Mouse (Mus musculus): Measurements from ENCODE around the gene Gm17067.
"Not testable (repeated sequence)": the region's sequence is repeated elsewhere in the genome, so short reads cannot be mapped to it uniquely, and the experiment has no call there.

DNA sequence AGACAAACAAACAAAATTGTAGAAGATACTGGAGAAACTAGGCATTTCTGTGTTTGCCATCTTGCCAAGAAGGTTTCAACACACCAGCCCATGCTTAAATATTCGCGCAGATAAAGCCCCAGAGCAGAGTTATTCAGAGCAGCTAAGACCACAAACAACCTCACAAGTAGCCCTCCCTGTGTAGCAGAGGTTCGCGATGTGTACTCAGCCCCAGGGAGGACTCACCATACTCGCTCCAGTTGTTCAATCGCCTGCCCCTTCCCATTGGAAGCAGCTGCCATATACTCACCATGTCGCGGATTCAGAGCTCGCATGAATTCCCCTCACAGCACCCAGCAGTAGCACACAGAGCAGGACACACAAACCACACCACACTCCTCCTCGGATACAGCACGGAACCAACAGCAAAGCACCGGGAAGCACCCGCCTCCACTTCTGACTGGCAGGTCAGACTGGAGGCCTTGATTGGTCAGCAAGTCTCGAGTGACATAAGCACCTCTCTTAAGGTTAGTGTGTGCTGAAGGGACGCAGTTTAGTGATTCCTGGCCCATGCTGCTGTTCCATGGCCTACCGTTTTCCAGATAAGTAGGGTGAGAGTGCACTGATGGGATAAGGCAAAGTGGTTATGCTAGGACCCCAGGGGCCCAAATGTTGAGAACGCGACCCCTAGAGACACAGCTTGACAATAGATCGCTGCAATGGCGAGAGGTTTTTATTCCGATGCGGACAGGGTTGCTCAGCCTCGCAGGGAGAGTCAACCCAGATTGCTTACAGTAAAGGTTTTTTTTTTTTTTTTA is 34.3 kb downstream of the Gm17067 start, which contains the start of gene Zfp975:
- TF ChIP-seq POLR2A (IDR thresholded peaks at IDR 0.05; ENCODE audit: borderline replicate concordance, low read depth, low read length); CTCF (IDR thresholded peaks at IDR 0.05; ENCODE audit: low read depth, low read length): not testable (repeated sequence)

All from bone marrow macrophage, adult 2 months (primary cell).